Mouse (Mus musculus) MEL (cell line): ENCODE measurements around the gene Ctsw. TPM values are rescaled to one million over a fixed set of nuclear protein-coding genes. Genes with fewer than 3 reads are reported as not detected.

ENCODE experiments used
- DNase-seq: peaks from one replicate; pipeline ENCODE4 v3.0.0; 2011; ENCODE audit warnings: low read depth, low spot score
- H3K27ac ChIP-seq: 2 replicates; pipeline ENCODE4 v1.5.1; 2012; ENCODE audit warnings: low read depth, mild to moderate bottlenecking, control low read depth, low read length, moderate library complexity; ENCODE audit not compliant: control insufficient read depth
- H3K27me3 ChIP-seq, 2 experiments: fragments of 150-350 bp in 1 of 2; sonication (generic) in 1 of 2; 2 replicates each; pipeline ENCODE4 v1.6.1; 2012; ENCODE audit warnings: low read length in 2 of 2, mild to moderate bottlenecking in 2 of 2, improper control_type of control experiment in 1 of 2, moderate library complexity in 1 of 2; ENCODE audit not compliant: insufficient read depth in 2 of 2, control insufficient read depth in 1 of 2
- H3K36me3 ChIP-seq, 2 experiments: 2 replicates each; pipeline ENCODE4 v1.6.1; 2012 to 2014; ENCODE audit warnings: low read length in 2 of 2, improper control_type of control experiment in 1 of 2, inconsistent platforms in 1 of 2, mild to moderate bottlenecking in 1 of 2; ENCODE audit not compliant: insufficient read depth in 2 of 2, control insufficient read depth in 1 of 2
- H3K4me1 ChIP-seq, 2 experiments: fragments of 150-350 bp in 1 of 2; sonication (generic) in 1 of 2; 2 replicates each; pipeline ENCODE4 v1.6.1; 2012; ENCODE audit warnings: low read length in 2 of 2, improper control_type of control experiment in 1 of 2, mild to moderate bottlenecking in 1 of 2; ENCODE audit not compliant: insufficient read depth in 2 of 2, control insufficient read depth in 1 of 2
- H3K4me3 ChIP-seq, 2 experiments: fragments of 150-350 bp in 1 of 2; sonication (generic) in 1 of 2; 2 replicates each; pipeline ENCODE4 v1.5.1; 2012; ENCODE audit warnings: low read depth in 2 of 2, low read length in 2 of 2, mild to moderate bottlenecking in 2 of 2, moderate library complexity in 2 of 2, control low read depth in 1 of 2, improper control_type of control experiment in 1 of 2; ENCODE audit not compliant: control insufficient read depth in 1 of 2, insufficient read depth in 1 of 2
- H3K79me2 ChIP-seq: 2 replicates; pipeline ENCODE4 v1.6.1; 2012; ENCODE audit warnings: mild to moderate bottlenecking, low read length, moderate library complexity; ENCODE audit not compliant: control insufficient read depth, poor library complexity, insufficient read depth
- H3K9ac ChIP-seq: 2 replicates; pipeline ENCODE4 v1.6.1; 2012; ENCODE audit warnings: low read depth, mild to moderate bottlenecking, control low read depth, low read length, moderate library complexity; ENCODE audit not compliant: control insufficient read depth, poor library complexity, severe bottlenecking
- H3K9me3 ChIP-seq: fragments of 150-350 bp; sonication (generic); replicated peaks from 2 replicates; pipeline ENCODE4 v1.6.1; 2012; ENCODE audit warnings: mild to moderate bottlenecking, low read length, improper control_type of control experiment, moderate library complexity; ENCODE audit not compliant: insufficient read depth
- CTCF ChIP-seq, 3 experiments: IDR thresholded peaks in 2 of 3; conservative IDR thresholded peaks in 1 of 3; 2 replicates each; pipeline ENCODE4 v1.5.1; 2011 to 2012; ENCODE audit warnings: low read length in 3 of 3, low read depth in 2 of 3, mild to moderate bottlenecking in 2 of 3, improper control_type of control experiment in 1 of 3, inconsistent platforms in 1 of 3, mixed read lengths in 1 of 3, moderate library complexity in 1 of 3; ENCODE audit not compliant: control insufficient read depth in 1 of 3, insufficient read depth in 1 of 3, poor library complexity in 1 of 3, severe bottlenecking in 1 of 3
- E2F4 ChIP-seq: IDR thresholded peaks from 2 replicates; pipeline ENCODE4 v1.6.1; 2011; ENCODE audit warnings: low read depth, low read length, improper control_type of control experiment, borderline replicate concordance
- ELF1 ChIP-seq: IDR thresholded peaks from 2 replicates; pipeline ENCODE4 v1.6.1; 2014; ENCODE audit warnings: low read depth, mild to moderate bottlenecking, inconsistent platforms, low read length, improper control_type of control experiment, moderate library complexity
- EP300 ChIP-seq, 2 experiments: IDR thresholded peaks; 2 replicates each; pipeline ENCODE4 v1.6.1; 2011; ENCODE audit warnings: improper control_type of control experiment in 2 of 2, low read length in 2 of 2, low read depth in 1 of 2, mild to moderate bottlenecking in 1 of 2
- GABPA ChIP-seq: IDR thresholded peaks from 2 replicates; pipeline ENCODE4 v1.6.1; 2012; ENCODE audit warnings: low read depth, mild to moderate bottlenecking, inconsistent platforms, low read length, improper control_type of control experiment, moderate library complexity
- HCFC1 ChIP-seq: IDR thresholded peaks from 2 replicates; pipeline ENCODE4 v1.6.1; 2012; ENCODE audit warnings: low read depth, mild to moderate bottlenecking, inconsistent platforms, low read length, improper control_type of control experiment, moderate library complexity
- MAFK ChIP-seq: IDR thresholded peaks from 2 replicates; pipeline ENCODE4 v1.6.1; 2011; ENCODE audit warnings: low read depth, mild to moderate bottlenecking, low read length, improper control_type of control experiment, borderline replicate concordance
- MAZ ChIP-seq: IDR thresholded peaks from 2 replicates; pipeline ENCODE4 v1.6.1; 2012; ENCODE audit warnings: low read depth, mild to moderate bottlenecking, inconsistent platforms, low read length, improper control_type of control experiment
- MEF2A ChIP-seq: IDR thresholded peaks from 2 replicates; pipeline ENCODE4 v1.6.1; 2014; ENCODE audit warnings: low read depth, mild to moderate bottlenecking, inconsistent platforms, low read length, improper control_type of control experiment; ENCODE audit not compliant: poor library complexity, insufficient replicate concordance, severe bottlenecking; ENCODE audit errors: extremely low read depth
- MXI1 ChIP-seq: IDR thresholded peaks from 2 replicates; pipeline ENCODE4 v1.6.1; 2011; ENCODE audit warnings: mild to moderate bottlenecking, low read depth, low read length, improper control_type of control experiment
- MYB ChIP-seq: IDR thresholded peaks from 2 replicates; pipeline ENCODE4 v1.6.1; 2011; ENCODE audit warnings: mild to moderate bottlenecking, low read depth, low read length, improper control_type of control experiment
- MYC ChIP-seq: IDR thresholded peaks from 2 replicates; pipeline ENCODE4 v1.6.1; 2011; ENCODE audit warnings: low read depth, mild to moderate bottlenecking, low read length, improper control_type of control experiment, moderate library complexity
- NELFE ChIP-seq: IDR thresholded peaks from 2 replicates; pipeline ENCODE4 v1.6.1; 2011; ENCODE audit warnings: low read depth, low read length, improper control_type of control experiment
- RCOR1 ChIP-seq: IDR thresholded peaks from 2 replicates; pipeline ENCODE4 v1.6.1; 2012; ENCODE audit warnings: low read depth, mild to moderate bottlenecking, inconsistent platforms, low read length, improper control_type of control experiment
- SMC3 ChIP-seq: IDR thresholded peaks from 2 replicates; pipeline ENCODE4 v1.6.1; 2011; ENCODE audit warnings: low read depth, low read length, improper control_type of control experiment
- TAL1 ChIP-seq: IDR thresholded peaks from 2 replicates; pipeline ENCODE4 v1.6.1; 2012; ENCODE audit warnings: mild to moderate bottlenecking, inconsistent platforms, low read length, moderate library complexity, mixed read lengths
- USF1 ChIP-seq: IDR thresholded peaks from 2 replicates; pipeline ENCODE4 v1.6.1; 2014; ENCODE audit warnings: low read depth, mild to moderate bottlenecking, inconsistent platforms, low read length, improper control_type of control experiment, moderate library complexity
- USF2 ChIP-seq, 2 experiments: IDR thresholded peaks; 2 replicates each; pipeline ENCODE4 v1.6.1; 2011 to 2012; ENCODE audit warnings: improper control_type of control experiment in 2 of 2, low read length in 2 of 2, borderline replicate concordance in 1 of 2, inconsistent platforms in 1 of 2, low read depth in 1 of 2, mild to moderate bottlenecking in 1 of 2; ENCODE audit not compliant: insufficient read depth in 1 of 2
- ZKSCAN1 ChIP-seq: IDR thresholded peaks from 2 replicates; pipeline ENCODE4 v1.6.1; 2012; ENCODE audit warnings: low read depth, mild to moderate bottlenecking, inconsistent platforms, low read length, improper control_type of control experiment, moderate library complexity
- polyA plus RNA-seq, 2 experiments: library from polyadenylated mRNA; stranded (reverse) in 1 of 2; unstranded in 1 of 2; fragments of >175 nt in 1 of 2; fragments of >200 nt in 1 of 2; gene quantifications; 2 replicates each; pipeline versions ENCODE4 v1.2.1 to v1.2.4; 2012; ENCODE audit warnings: low replicate concordance in 2 of 2, low read depth in 1 of 2; ENCODE audit not compliant: insufficient read length in 2 of 2, insufficient read depth in 1 of 2, missing spikeins in 1 of 2
- total RNA-seq: library from RNA; depleted of rRNA; stranded (reverse); fragments of 300-350 nt; gene quantifications from 2 replicates; pipeline ENCODE4 v1.2.3, GENCODE M21; 2012

Gene Ctsw
- total and polyA plus RNA-seq, 3 experiments: 0.15 to 0.39 TPM; not detected in 1

GRCm38 (mm10) chr19:5422895-5423443, 45.3 kb downstream of the Ctsw start (continued):
- TF ChIP-seq ZKSCAN1: no peak
- TF ChIP-seq RCOR1: no peak
- TF ChIP-seq SMC3: no peak
- no peak for TF ChIP-seq MXI1
- TF ChIP-seq MYB: no peak
- TF ChIP-seq CTCF (IDR thresholded peaks at IDR 0.05 in 2 of 3, conservative IDR thresholded peaks at IDR 0.05 in 1 of 3; ENCODE audit: control insufficient read depth in 1 of 3, insufficient read depth in 1 of 3, low read depth in 2 of 3, low read length in 3 of 3, poor library complexity in 1 of 3, severe bottlenecking in 1 of 3): no peak

DNA sequence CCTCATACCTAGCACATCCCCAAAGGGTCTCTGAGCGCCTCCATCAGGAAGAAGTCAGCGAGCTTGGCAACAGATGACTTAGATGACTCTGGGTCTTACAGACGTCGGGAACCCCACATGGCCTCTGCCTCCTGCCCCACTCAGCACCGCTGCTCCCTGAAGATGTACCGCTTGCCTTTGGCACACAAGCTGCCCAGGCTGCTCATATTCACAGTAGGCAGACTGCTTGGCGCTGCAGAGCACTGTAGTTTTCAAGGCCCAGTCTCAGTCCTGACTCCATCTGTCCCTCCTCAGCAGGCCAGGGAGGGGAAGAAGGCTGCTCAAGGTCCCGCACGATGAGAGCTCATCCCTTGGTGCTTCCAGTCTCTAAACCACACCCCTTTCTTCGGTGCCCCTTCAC, 46.0 kb downstream of the Ctsw start:
- peaks cover 24% of the 10 kb centered on the region for H3K79me2 ChIP-seq
- DNase-seq: no peak
- no peaks in the 10 kb centered on the region for H3K27me3 ChIP-seq
- no peak overlapping the region for H3K27ac ChIP-seq
- H3K4me3 ChIP-seq: no peak overlapping the region
- no peaks in the 10 kb centered on the region for H3K9me3 ChIP-seq
- peaks cover 0 to 2% of the 10 kb centered on the region in 2 experiments; a peak in 2 of 4 replicates for H3K36me3 ChIP-seq
- no peak overlapping the region for H3K9ac ChIP-seq
- H3K4me1 ChIP-seq: peaks cover 0 to 13% of the 10 kb centered on the region in 2 experiments; a peak in 1 of 4 replicates
- TF ChIP-seq MAZ: no peak
- TF ChIP-seq USF2 (IDR thresholded peaks at IDR 0.05; ENCODE audit: borderline replicate concordance in 1 of 2, insufficient read depth in 1 of 2, low read depth in 1 of 2, low read length in 2 of 2): no peak
- TF ChIP-seq MAFK: no peak
- no peak for TF ChIP-seq NELFE
- no peak for TF ChIP-seq HCFC1
- no peak for TF ChIP-seq SMC3
- TF ChIP-seq EP300 (IDR thresholded peaks at IDR 0.05; ENCODE audit: low read depth in 1 of 2, low read length in 2 of 2): no peak
- no peak for TF ChIP-seq USF1
- no peak for TF ChIP-seq E2F4
- TF ChIP-seq MYC: no peak
- no peak for TF ChIP-seq MEF2A
- TF ChIP-seq CTCF (IDR thresholded peaks at IDR 0.05 in 2 of 3, conservative IDR thresholded peaks at IDR 0.05 in 1 of 3; ENCODE audit: control insufficient read depth in 1 of 3, insufficient read depth in 1 of 3, low read depth in 2 of 3, low read length in 3 of 3, poor library complexity in 1 of 3, severe bottlenecking in 1 of 3): no peak
- TF ChIP-seq ELF1: no peak
- no peak for TF ChIP-seq GABPA
- TF ChIP-seq TAL1: no peak
